Mouse (Mus musculus): ENCODE results near the gene Nr2f6. TPM values are rescaled to one million over a fixed set of nuclear protein-coding genes. Genes with fewer than 3 reads are reported as not detected.

The Nr2f6 gene
- 65.8 and 72.4 TPM in 2 replicates for polyA plus RNA-seq (2016; fragmentation: Nextera tagmentation; extraction: Ambion mirVana)

DNA sequence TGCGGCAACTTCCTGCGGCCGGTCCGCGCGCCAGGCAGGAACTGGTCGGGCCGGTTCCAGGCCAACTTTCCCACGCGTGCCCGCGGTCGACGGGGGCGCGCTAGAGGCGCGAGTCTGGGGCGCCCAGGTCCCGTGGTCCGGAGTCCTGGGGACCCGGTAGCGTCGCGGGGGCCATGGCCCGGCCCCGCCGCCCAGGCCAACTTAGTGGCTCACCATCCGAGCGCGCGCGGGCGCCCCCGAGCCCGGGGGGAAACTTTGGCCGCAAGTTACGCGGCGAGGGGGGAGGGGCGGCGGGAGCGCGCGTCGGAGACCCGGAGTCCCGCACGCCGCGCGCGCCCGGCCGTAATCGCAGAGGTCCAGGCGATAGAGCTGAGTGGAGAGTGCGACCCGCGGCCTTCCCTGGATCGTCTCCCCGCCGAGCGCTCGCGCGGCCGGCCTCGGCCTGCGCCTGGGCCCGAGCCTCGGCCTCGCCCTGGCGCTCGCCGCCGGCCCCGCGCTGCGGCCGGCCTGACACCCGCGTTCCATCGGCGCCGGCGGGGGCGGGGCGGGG is at the start of gene Nr2f6:
Gene Nr2f6, minus strand, starts transcription at position 540 of the 550 bp plus-strand sequence.
- Histone ChIP-seq H3K27me3 (peaks cover 11% of the 10 kb centered on the region; the same call in 1 of the 2 replicates), H3K36me3 (peaks cover 18% of the 10 kb centered on the region), H3K9me3 (no peaks in the 10 kb centered on the region; the same call in 1 of the 2 replicates), H3K9ac (replicated peaks) (peak within 1 kb of the TSS; percentile 84), H3K27ac (peak within 1 kb of the TSS; percentile 93), H3K4me3 (replicated peaks) (peak within 1 kb of the TSS; percentile 84), H3K4me1 (replicated peaks) (peaks cover 45% of the 10 kb centered on the region), H3K4me2 (peak within 1 kb of the TSS; percentile 98)
- ATAC-seq (ENCODE audit: insufficient number of reproducible peaks, insufficient read depth, low FRiP score, low TSS enrichment, low read depth): peak; percentile 52
- WGBS: under 1% methylated on average over 78 of the region's 89 CpGs

DNA sequence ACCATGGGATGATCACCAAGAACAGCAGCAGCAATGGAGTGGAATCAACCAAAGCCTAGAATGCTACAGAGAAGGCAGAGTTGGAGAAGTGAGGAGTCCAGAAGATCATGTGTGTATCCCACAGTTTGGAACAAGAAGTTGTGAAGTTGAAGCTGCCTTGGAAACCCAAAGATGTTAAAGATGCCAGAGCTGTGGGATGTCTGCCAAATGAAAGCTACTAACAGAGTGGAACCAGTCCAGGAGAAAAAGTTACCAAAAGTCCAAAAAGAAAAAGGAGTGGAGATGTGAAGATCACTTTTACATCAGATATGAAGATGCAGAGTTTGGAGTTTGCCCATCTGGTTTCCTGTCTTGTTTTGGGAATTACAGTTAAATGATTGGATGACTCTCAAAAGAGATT is 40.4 kb upstream of the Nr2f6 start:
- Histone ChIP-seq H3K4me3 (replicated peaks) (no peak overlapping the region), H3K27me3 (no peaks in the 10 kb centered on the region), H3K9me3 (0 out of 2 replicates have a peak, but pooled peaks cover 5% of the 10 kb centered on the region), H3K9ac (replicated peaks) (no peak overlapping the region), H3K36me3 (no peaks in the 10 kb centered on the region), H3K27ac (no peak overlapping the region), H3K4me1 (replicated peaks) (no peaks in the 10 kb centered on the region), H3K4me2 (no peak overlapping the region)
- no peak for ATAC-seq (ENCODE audit: insufficient number of reproducible peaks, insufficient read depth, low FRiP score, low TSS enrichment, low read depth)

DNA sequence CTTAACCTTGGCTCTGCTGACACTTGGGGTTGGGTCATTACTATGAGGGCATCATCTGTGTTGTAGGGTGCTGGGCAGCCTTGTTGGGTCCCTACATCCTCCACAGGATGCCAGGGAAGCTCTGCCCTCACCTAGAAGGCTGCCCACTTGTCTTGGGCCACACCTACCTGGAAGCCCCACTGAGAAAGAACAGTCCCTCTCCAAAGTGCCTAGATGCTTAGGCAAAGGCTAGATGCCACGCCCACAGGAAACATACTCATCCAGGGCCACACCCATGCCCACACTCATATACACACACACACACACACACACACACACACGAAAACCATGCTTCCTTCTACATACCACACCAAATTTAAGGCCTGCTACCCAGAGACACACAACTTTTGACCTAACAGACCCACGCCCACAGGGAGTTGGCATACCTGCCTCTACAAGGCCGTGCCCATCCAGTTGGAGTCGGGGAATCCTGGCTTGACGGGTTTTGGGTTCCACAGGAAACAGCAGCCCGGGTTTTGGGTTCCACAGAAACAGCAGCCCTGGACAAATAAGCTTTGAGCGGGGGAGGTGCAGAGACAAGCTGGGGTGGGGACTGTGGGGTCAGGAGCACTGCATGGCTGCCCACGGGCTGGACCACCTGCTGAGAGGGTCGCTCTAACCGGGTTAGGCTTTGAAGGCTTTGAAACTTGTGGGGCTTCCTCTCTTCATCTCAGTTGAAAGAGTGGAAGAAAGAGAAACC is 29.9 kb upstream of the Nr2f6 start:
- Histone ChIP-seq H3K4me1 (replicated peaks) (peaks cover 14% of the 10 kb centered on the region), H3K27me3 (no peaks in the 10 kb centered on the region), H3K9ac (replicated peaks) (no peak overlapping the region), H3K36me3 (peaks cover 30% of the 10 kb centered on the region), H3K4me3 (replicated peaks) (no peak overlapping the region), H3K9me3 (no peaks in the 10 kb centered on the region), H3K4me2 (no peak overlapping the region), H3K27ac (no peak overlapping the region)
- ATAC-seq (ENCODE audit: insufficient number of reproducible peaks, insufficient read depth, low FRiP score, low TSS enrichment, low read depth): no peak
- 48% methylated on average over 11 of the region's 11 CpGs for WGBS

- Histone ChIP-seq H3K4me1 (replicated peaks) (peaks cover 21% of the 10 kb centered on the region), H3K9me3 (no peaks in the 10 kb centered on the region), H3K4me3 (replicated peaks) (no peak overlapping the region), H3K27ac (no peak overlapping the region), H3K4me2 (no peak overlapping the region), H3K36me3 (peaks cover 38% of the 10 kb centered on the region), H3K9ac (replicated peaks) (no peak overlapping the region), H3K27me3 (no peaks in the 10 kb centered on the region)
- WGBS: 95% methylated on average over 4 of the region's 4 CpGs
- ATAC-seq (ENCODE audit: insufficient number of reproducible peaks, insufficient read depth, low FRiP score, low TSS enrichment, low read depth): no peak
Observed at GRCm38 (mm10) chr8:71408231-71408630, 26.5 kb upstream of the Nr2f6 start.

GRCm38 (mm10) chr8:71407441-71407840 is 25.7 kb upstream of the Nr2f6 start:
- peaks cover 21% of the 10 kb centered on the region for H3K4me1 ChIP-seq (replicated peaks)
- 96% methylated on average over 14 of the region's 14 CpGs for WGBS

DNA sequence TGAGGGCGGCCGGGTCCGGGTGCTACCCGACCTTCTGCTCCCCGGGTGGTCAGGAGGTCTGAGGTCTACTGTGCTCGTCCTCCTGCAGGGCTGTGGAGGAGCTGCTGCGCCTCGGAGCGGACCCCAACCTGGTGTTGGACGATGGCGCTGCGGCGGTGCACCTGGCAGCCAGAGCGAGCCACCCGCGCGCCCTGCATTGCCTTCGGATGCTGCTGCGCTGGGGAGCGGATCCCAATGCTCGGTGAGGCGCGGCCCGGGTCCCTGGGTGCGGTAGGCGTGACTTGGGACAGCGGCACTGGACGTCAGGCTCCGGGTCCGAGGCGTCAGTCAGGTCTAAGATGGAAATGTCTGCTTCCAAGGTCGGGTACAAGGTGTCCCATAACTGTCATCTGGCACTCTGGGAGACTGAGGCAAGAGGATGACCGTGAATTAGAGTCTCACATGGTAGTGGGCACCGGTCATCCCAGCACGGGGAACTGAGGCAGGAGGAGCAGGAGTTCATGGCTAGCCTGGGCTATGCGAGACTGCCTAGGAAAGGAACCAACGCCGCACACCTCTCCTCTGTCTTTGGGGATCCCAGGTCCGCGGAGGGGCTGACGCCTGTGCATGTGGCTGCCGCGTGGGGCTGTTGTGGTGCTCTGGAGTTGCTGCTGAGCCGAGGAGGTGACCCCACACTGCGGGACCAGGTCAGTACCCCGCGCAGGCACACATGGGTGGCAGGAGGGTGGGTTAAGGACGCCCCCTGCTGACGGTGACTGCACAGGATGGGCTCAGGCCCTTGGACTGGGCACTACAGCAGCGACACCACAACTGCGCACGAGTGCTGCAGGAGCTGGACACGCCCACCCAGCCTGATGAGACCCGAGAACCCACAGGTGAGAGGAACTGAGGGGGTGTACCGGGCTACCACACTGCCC is 24.6 kb upstream of the Nr2f6 start:
- peak overlapping the region; percentile 70 for H3K4me3 ChIP-seq (replicated peaks)
- ATAC-seq (ENCODE audit: insufficient number of reproducible peaks, insufficient read depth, low FRiP score, low TSS enrichment, low read depth): peak; percentile 75
- H3K36me3 ChIP-seq: peaks cover 47% of the 10 kb centered on the region
- H3K4me2 ChIP-seq: peak overlapping the region; percentile 95
- peak overlapping the region; percentile 73 for H3K9ac ChIP-seq (replicated peaks)
- H3K9me3 ChIP-seq: no peaks in the 10 kb centered on the region
- H3K27ac ChIP-seq: peak overlapping the region; percentile 53
- WGBS: 1% methylated on average over 55 of the region's 55 CpGs
- H3K4me1 ChIP-seq (replicated peaks): peaks cover 16% of the 10 kb centered on the region
- no peaks in the 10 kb centered on the region for H3K27me3 ChIP-seq

More at GRCm38 (mm10) chr8:71407441-71407840, 25.7 kb upstream of the Nr2f6 start:
- H3K4me2 ChIP-seq: peak overlapping the region; percentile 95
- no peak overlapping the region for H3K27ac ChIP-seq
- H3K27me3 ChIP-seq: no peaks in the 10 kb centered on the region
- H3K4me3 ChIP-seq (replicated peaks): 0 out of 2 replicates have a peak overlapping the region, but pooled peaks have one; percentile 70
- no peak overlapping the region for H3K9ac ChIP-seq (replicated peaks)
- no peaks in the 10 kb centered on the region for H3K9me3 ChIP-seq
- no peak for ATAC-seq (ENCODE audit: insufficient number of reproducible peaks, insufficient read depth, low FRiP score, low TSS enrichment, low read depth)
- peaks cover 45% of the 10 kb centered on the region for H3K36me3 ChIP-seq

GRCm38 (mm10) chr8:71405401-71406098 is 23.8 kb upstream of the Nr2f6 start, which contains the start of gene Ankle1:
Ankle1 (plus strand) TSS chr8:71406010.
- H3K36me3 ChIP-seq: peaks cover 52% of the 10 kb centered on the region
- H3K4me2 ChIP-seq: peak within 1 kb of the TSS; percentile 95
- peak within 1 kb of the TSS; percentile 73 for H3K9ac ChIP-seq (replicated peaks)
- no peaks in the 10 kb centered on the region for H3K27me3 ChIP-seq
- no peaks in the 10 kb centered on the region for H3K9me3 ChIP-seq
- H3K4me3 ChIP-seq (replicated peaks): peak within 1 kb of the TSS; percentile 70
- 18% methylated on average over 33 of the region's 33 CpGs for WGBS
- peaks cover 16% of the 10 kb centered on the region for H3K4me1 ChIP-seq (replicated peaks)
- H3K27ac ChIP-seq: peak within 1 kb of the TSS; percentile 60
- ATAC-seq (ENCODE audit: insufficient number of reproducible peaks, insufficient read depth, low FRiP score, low TSS enrichment, low read depth): peak; percentile 81

- WGBS: 93% methylated on average over 9 of the region's 9 CpGs
- Histone ChIP-seq H3K4me2 (peak overlapping the region; percentile 95), H3K36me3 (peaks cover 55% of the 10 kb centered on the region), H3K4me3 (replicated peaks) (peak overlapping the region; percentile 70; the same call in 1 of the 2 replicates), H3K4me1 (replicated peaks) (peaks cover 16% of the 10 kb centered on the region), H3K9ac (replicated peaks) (no peak overlapping the region), H3K27ac (no peak overlapping the region), H3K9me3 (no peaks in the 10 kb centered on the region), H3K27me3 (no peaks in the 10 kb centered on the region)
- ATAC-seq (ENCODE audit: insufficient number of reproducible peaks, insufficient read depth, low FRiP score, low TSS enrichment, low read depth): no peak
Observed at GRCm38 (mm10) chr8:71404951-71405351, 23.2 kb upstream of the Nr2f6 start.

DNA sequence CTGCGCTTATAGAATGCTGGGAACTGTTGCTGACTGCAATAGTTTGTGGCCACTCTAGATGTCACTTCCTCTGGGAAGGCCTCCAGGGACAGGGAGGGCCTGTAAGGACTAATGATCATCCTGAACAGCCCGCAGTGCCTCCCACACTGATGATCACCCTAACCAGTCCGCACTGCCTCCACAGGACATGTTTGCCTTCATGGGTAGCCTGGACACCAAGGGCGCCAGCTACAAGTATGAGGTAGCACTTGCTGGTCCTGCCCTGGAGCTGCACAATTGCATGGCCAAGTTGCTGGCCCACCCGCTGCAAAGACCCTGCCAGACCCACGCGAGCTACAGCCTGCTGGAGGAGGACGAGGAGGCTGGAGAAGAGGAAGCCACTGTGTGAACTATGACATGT is 22.3 kb upstream of the Nr2f6 start:
- no peak overlapping the region for H3K4me3 ChIP-seq (replicated peaks)
- H3K27ac ChIP-seq: no peak overlapping the region
- H3K4me1 ChIP-seq (replicated peaks): peaks cover 16% of the 10 kb centered on the region
- no peak overlapping the region for H3K9ac ChIP-seq (replicated peaks)
- no peak overlapping the region for H3K4me2 ChIP-seq
- no peak for ATAC-seq (ENCODE audit: insufficient number of reproducible peaks, insufficient read depth, low FRiP score, low TSS enrichment, low read depth)
- 88% methylated on average over 8 of the region's 8 CpGs for WGBS
- H3K9me3 ChIP-seq: no peaks in the 10 kb centered on the region
- no peaks in the 10 kb centered on the region for H3K27me3 ChIP-seq
- H3K36me3 ChIP-seq: peaks cover 53% of the 10 kb centered on the region

GRCm38 (mm10) chr8:71403107-71403885 is 21.5 kb upstream of the Nr2f6 start:
- Histone ChIP-seq H3K27ac (no peak overlapping the region), H3K9ac (replicated peaks) (no peak overlapping the region), H3K4me3 (replicated peaks) (no peak overlapping the region), H3K27me3 (no peaks in the 10 kb centered on the region), H3K4me2 (no peak overlapping the region), H3K9me3 (no peaks in the 10 kb centered on the region), H3K36me3 (peaks cover 52% of the 10 kb centered on the region), H3K4me1 (replicated peaks) (peaks cover 16% of the 10 kb centered on the region)
- 80% methylated on average over 6 of the region's 6 CpGs for WGBS
- ATAC-seq (ENCODE audit: insufficient number of reproducible peaks, insufficient read depth, low FRiP score, low TSS enrichment, low read depth): no peak
